Mouse (Mus musculus): Measurements from ENCODE around the gene Eno3. TPM values are rescaled to one million over a fixed set of nuclear protein-coding genes. Genes with fewer than 3 reads are reported as not detected.

Eno3 gene
- total RNA-seq, 4 experiments from 2014 or later, result 7,027 to 9,270 (median 7,380) TPM

- DNase-seq (ENCODE audit: low spot score in 2 of 2), result peak; percentile 88 to 93
Observed at GRCm38 (mm10) chr11:70656456-70656927, 510 bp upstream of the Eno3 start.

DNA sequence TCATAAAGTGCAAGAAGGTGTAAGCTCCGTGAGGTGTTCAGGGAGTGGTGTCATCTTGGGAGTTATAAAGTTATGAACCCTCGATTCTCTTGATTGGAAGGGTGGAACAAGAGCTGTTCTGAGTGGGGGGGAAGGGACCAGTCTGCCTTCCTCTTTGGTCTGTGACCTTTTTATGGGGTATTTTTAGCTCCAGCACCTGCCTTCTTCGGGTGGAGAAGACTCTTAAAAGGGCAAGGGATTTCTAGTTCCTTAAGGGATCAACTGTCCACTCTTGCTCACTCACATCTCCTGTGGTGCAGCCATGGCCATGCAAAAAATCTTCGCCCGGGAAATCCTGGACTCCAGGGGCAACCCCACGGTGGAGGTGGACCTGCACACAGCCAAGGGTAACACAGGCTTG is 571 bp downstream of the Eno3 start:
- no peak for DNase-seq (ENCODE audit: low spot score in 2 of 2)

DNA sequence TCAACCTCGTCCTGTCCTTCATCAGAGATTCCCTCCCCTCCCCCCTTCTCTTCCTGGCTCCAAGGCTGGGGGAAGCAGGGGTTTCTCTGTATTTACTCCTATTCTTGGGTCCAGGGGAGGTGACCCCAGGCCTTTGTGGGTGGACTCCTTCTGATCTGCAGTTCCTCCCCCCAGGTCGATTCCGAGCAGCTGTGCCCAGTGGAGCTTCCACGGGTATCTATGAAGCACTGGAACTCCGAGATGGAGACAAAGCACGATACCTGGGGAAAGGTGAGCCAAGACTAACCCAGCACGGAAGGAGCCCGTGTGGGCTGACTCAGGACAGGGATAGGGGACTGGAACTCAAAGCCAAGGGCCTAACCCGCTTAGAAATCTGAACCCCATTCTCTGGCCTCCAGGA is 989 bp downstream of the Eno3 start:
- DNase-seq (ENCODE audit: low spot score in 2 of 2), result no peak

DNA sequence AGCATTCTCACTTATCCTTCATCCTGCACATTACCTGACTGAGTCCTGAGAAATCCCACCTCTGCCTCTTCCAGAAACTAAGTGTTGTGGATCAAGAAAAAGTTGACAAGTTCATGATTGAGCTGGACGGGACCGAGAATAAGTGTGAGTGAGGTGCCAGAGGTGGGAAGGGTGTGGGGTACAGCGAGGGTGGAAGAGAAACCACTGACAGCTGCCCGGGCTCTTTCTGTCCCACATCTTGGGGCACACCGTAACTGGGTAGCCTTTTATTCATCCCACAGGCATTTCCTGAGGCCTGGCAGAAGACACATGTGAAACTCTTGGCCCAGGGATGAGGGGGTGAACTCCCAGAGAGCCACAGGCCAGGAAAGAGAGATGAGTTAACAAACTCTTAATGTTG is 1.5 kb downstream of the Eno3 start:
- DNase-seq (ENCODE audit: low spot score in 2 of 2), result no peak

DNA sequence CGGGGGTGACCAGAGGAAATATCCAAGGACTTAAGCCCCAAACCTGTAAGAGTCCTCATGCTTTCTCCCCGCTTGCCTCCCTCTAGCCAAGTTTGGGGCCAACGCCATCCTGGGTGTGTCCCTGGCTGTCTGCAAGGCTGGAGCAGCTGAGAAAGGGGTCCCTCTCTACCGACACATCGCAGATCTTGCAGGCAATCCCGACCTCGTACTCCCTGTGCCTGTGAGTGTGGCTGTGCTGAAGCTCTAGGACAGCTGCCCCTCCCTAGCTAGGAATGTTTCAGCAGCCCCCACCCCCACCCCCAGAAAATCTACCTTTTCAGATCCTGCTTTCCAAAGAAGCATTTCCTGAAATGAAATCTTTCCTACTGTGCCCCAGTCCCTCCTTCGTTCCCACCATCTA is 1.9 kb downstream of the Eno3 start:
- no peak for DNase-seq (ENCODE audit: low spot score in 2 of 2)

DNA sequence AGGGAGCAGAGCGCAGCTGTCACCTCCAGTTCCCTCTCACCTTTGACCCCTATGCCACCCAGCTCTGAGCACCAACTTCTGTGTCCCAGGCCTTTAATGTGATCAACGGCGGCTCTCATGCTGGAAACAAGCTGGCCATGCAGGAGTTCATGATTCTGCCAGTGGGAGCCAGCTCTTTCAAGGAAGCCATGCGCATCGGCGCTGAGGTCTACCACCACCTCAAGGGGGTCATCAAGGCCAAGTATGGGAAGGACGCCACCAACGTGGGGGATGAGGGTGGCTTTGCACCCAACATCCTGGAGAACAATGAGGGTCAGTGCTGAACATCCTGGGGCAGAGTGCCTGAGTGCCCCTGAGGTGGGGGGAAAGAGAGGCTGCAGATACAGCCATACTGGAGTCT is 3.6 kb downstream of the Eno3 start:
- no peak for DNase-seq (ENCODE audit: low spot score in 2 of 2)

DNA sequence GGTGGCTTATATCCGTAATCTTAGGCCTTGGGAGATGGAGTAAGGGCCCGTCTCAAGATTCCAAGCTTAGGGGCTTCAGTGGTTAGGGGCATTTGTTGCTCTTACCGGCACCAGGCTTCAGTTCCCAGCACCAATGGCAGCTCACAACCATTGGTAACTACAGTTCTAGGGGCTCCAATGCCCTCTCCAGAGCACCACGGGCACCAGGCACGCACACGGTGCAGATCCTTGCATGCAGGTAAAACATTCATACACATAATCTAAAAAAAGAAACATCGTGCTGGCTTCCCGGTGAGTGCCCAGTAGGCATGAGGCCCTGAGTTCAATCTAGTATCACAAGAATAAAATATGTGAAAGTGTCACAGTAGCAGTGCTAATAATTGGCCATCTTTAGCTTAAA is 6.1 kb downstream of the Eno3 start:
- no peak for DNase-seq (ENCODE audit: low spot score in 2 of 2)

DNA sequence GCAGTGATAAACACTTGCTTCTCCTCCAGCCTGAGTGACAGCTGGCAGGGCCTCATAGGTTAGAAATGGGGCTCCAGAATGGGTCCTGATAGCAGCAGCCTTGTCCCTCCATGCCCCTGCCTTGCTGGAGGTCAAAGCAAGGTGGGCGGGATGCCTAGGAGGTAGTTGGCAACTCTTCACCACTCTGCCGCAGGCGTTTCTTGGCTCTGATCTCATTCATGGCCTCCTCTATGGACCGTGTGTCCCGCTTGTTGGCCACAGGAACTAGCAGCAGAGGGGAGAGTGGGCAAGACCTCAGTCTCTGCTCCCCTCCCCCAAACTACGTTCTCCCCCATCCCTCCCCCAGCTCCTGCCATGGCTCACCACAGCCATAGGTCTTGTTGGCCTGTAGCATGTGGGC is 7.0 kb downstream of the Eno3 start:
- DNase-seq (ENCODE audit: low spot score in 2 of 2), result peak in 1 of 2 experiments; percentile 67

GRCm38 (mm10) chr11:70664741-70665140 is 7.7 kb downstream of the Eno3 start:
- DNase-seq (ENCODE audit: low spot score in 2 of 2), result no peak

DNA sequence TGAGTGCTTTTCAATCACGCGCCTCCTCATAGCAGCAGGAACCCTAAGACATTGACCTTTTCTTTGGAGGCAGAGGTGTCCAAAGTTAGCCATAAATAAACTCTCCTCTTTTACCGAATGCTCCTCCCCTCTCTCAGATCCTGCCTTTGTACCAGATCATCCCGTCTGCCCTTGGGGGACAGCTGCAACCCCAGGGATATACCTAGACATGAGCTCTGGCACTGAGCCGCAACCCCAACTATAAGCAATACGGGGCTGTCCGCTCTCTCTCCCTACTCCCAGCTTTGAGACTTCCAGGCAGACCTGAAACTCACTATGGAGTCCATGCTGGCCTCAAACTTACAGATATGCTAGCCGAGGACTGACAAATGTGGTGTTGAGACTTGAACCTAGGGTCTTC is 9.7 kb downstream of the Eno3 start:
- DNase-seq (ENCODE audit: low spot score in 2 of 2), result no peak

DNA sequence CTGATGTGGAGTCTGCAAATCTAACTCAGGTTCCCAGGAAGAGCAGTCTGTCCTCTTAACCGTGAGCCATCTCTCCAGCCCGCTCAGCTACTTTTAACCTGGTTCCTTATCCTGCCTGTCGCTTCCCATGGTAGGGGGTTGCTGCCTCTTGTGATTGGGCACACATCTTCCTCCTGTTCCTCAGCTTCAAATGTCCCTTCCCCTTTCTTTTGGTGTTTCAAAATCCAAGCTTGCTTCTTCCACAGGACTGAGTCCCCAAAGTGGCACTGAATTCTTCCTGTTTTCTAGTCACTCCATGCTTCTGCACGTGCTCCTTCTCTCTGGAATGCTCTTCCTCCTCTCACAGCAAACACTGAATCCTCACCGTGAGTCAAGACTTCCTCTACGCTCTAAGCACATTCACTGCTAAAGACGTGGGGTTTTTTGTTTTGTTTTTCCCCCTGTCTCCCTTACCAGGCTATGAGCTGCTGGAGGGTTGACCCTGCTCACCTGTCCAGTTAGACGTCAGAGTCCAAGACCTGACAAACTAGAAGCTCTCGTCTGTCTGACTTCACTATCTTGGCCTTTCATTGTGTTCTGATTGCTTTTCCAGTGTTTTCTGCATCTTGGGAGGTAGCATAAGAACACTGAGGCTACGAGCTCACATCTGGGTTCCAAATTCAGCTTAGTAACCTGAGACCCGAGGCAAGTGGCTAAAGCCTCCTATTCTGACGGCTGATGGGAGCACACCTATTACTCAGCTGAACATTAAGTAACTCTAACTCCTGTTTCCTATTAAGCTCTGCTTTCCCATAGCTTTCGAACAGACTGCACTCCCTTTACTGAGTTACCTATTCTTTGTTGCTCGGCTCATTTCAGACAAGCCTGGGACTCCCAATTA is 10.5 kb downstream of the Eno3 start:
- no peak for DNase-seq (ENCODE audit: low spot score in 2 of 2)

GRCm38 (mm10) chr11:70668335-70668770 is 11.4 kb downstream of the Eno3 start:
- peak; percentile 70 to 79 for DNase-seq (ENCODE audit: low spot score in 2 of 2)

DNA sequence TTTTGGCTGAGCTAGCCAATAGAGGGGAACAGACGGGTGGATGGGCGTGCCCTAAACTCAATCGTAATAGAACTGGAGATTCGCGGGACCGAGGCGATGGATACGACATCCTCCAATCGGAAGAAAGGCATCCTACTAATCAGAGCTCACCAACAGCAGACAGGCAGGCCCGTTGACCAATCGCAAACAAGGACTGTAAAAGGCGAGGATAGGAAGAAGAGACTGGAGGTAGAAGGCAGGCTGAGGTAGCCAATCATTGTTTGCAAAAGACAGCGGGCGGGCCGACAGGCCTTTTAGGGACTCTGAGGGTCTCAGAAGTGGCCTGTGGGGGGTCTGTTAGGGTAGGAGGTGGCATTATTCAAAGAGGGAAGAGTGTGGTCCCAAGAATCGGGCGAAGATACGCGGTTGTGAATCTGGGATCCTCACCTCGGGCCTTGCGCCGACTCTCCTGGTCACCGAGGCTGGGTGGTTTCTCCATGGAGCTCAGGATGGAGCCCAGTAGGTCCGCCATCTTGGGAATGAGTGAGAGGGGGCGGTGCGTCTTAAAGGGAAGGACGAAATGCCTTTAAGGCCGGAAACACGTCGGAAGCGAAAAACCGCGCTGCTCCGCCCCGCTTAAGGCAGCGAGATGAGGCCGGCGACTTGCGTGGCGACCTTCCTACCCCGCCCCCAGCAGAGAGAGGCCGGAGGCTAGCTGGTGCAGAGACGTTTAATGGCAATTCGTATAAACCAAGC is 11.9 kb downstream of the Eno3 start, which contains the start of gene Spag7:
TSS of gene Spag7 (minus strand) at position 646 of the 735 bp plus-strand sequence.
- DNase-seq (ENCODE audit: low spot score in 2 of 2), result peak; percentile 97 to 98

DNA sequence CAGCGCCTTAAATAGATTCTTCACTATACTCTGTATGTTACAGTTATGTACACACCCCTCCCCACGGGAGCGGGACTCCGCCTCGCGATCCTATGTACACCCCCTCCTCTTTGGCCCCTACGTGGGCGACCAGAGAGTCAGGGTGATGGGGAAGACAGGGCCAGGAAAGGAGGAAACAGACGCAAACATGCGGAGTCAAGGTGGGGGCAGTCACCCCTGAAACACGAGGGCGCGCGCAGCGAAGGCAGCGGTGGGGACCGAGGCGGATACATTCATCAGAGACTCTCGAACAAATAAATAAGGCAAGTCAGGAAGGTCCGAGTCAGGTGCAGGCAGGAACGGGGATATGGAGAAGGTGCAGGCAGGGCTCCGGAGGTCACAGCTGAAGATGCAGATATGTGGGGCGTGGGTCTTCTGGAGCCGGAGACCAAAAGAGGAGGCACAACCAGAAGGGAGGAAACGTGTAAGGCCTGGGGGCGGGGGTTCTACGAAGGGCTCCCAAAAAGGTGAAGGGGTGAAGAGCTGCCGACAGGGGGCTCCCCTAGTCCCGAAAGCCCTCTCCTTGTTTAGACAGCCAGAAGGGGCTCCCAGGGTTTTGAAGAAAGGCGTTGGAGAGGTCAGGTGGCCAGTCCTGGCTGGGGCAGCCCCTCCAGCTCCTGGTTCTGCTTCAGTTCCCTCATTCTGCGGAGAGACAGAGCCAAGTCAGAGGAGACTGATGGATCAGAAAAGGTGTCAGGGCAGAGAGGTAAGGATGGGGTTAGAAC is 12.8 kb downstream of the Eno3 start:
- peak; percentile 63 to 66 for DNase-seq (ENCODE audit: low spot score in 2 of 2)

GRCm38 (mm10) chr11:70670483-70670882 is 13.5 kb downstream of the Eno3 start:
- no peak for DNase-seq (ENCODE audit: low spot score in 2 of 2)

DNA sequence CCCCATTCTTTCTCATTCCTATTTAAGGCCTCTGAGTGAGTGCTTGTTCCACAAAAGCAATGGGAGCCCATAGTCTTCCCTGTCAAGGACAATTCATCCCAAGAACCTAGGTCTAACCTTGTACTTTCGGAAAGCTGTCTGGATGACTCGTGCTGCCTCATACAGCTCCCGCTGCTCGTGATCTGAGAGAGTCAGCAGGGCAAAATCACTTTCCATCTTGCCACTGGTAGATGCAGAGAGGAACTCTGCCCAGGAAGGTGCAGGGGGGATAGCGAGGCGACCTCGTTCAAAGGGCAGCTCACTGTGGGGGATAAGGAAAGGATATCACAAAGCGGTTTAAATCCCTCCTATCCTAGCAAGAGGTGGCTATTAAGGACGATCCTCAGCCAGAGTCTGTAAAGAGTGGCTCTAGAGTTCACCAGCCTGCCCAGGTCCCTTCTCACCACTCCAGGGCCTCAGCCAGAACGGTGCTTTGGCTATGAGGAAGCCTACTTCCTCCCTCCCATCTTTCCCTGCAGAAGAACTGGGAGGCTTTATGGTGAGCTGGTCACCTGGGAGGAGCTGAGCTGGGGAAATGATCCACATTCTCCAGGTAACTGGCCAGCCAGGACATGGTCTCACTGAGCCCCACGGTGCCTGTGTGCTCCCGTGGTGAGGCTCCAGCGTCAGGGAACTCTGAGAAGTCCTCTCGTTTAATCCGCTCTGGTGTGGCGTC is 14.5 kb downstream of the Eno3 start:
- DNase-seq (ENCODE audit: low spot score in 2 of 2), result no peak

DNA sequence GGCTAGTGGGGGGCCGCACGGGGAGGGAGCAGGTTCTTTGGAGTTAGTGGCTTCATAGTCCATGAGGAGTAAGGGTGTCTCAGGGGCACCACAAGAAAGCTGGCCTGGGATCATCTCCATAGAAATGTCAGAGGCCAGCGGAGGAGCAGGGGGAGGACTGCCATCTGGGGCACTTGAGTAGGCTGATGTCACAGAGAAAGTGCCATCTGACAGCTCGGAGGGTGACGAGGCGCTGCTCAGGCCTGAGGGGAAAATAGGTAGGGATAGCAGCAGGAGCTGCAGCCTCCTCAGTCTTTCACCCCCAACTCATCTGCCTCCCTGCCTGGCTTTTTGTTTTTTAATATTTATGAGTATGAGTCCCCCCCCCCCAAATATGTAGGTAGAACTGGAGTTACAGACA is 17.0 kb downstream of the Eno3 start:
- DNase-seq (ENCODE audit: low spot score in 2 of 2), result no peak

GRCm38 (mm10) chr11:70674501-70674900 is 17.5 kb downstream of the Eno3 start:
- no peak for DNase-seq (ENCODE audit: low spot score in 2 of 2)

DNA sequence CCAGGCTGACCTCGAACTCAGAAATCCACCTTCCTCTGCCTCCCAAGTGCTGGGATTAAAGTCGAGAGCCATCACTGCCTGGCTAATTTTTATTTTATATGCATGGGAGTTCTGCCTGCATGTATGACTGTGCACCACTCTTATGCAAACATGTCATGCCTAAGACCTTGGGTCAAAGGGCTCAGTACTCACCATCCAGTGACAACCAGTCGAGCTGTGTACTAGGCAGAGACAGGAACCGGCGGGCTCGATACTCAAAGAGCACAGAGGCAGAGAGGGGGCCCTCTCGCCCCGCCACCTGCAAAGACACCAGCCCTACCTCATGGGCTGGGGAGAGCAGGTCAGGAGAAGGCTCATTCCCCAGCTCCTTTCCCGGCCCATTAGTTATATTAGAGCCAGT is 21.1 kb downstream of the Eno3 start:
- DNase-seq (ENCODE audit: low spot score in 2 of 2), result no peak

DNA sequence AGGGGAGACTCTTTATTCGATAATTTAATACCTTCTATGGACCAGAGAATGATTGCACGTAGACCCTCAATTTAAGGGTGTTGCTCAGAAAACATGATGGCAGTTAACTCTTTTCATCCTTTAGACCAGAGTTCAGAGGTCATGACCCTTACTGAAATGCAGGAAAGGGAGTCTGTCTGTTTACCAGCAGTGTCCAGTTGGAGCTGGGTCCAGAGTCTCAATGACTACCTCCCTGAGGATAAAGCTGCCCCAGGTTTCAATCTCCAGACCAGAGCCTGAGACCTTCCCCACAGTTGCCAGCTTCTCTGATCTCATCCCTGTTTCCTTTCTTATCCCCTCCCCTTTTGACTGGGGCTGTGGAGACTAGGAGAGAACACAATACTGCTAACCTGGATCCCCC is 21.6 kb downstream of the Eno3 start:
- no peak for DNase-seq (ENCODE audit: low spot score in 2 of 2)

DNA sequence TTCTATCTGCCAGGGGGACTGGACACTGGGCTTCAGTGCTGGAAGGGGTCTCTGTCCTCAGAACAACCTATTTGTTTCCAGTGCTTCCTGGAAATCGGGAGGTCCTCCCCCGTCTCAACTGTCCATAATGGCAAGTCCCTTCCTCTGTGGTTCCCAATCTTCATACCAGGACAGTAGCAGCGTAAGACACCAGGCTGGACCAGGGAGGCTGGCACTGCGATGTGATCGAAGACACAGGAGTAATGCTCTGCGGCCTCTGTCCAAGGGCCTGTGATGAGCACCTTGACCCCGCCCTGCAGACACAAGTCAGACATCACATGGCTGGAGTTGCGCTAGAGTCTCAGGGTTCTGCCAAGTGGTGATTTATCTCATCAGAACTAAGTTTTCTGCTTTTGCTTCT is 22.4 kb downstream of the Eno3 start:
- DNase-seq (ENCODE audit: low spot score in 2 of 2), result no peak
